Mouse (Mus musculus) CH12.LX (cell line): Measurements from ENCODE around the gene Rpp25.

ENCODE experiments used
- CTCF ChIP-seq, 2 experiments: IDR thresholded peaks in 1 of 2; conservative IDR thresholded peaks in 1 of 2; 2 replicates each; pipeline ENCODE4 v1.5.1; 2011 to 2012; ENCODE audit warnings: low read depth in 2 of 2, low read length in 2 of 2, improper control_type of control experiment in 1 of 2, inconsistent platforms in 1 of 2, mild to moderate bottlenecking in 1 of 2, moderate library complexity in 1 of 2
- EP300 ChIP-seq: IDR thresholded peaks from 2 replicates; pipeline ENCODE4 v1.6.1; 2011; ENCODE audit warnings: low read length, improper control_type of control experiment
- HCFC1 ChIP-seq: IDR thresholded peaks from 2 replicates; pipeline ENCODE4 v1.6.1; 2012; ENCODE audit warnings: low read depth, mild to moderate bottlenecking, inconsistent platforms, low read length, improper control_type of control experiment
- JUN ChIP-seq: IDR thresholded peaks from 2 replicates; pipeline ENCODE4 v1.6.1; 2011; ENCODE audit warnings: low read depth, mild to moderate bottlenecking, low read length, improper control_type of control experiment, moderate library complexity; ENCODE audit not compliant: insufficient read depth
- MAX ChIP-seq: IDR thresholded peaks from 2 replicates; pipeline ENCODE4 v1.6.1; 2011; ENCODE audit warnings: low read length, improper control_type of control experiment
- POLR2A ChIP-seq: IDR thresholded peaks from 2 replicates; pipeline ENCODE4 v1.6.1; 2011; ENCODE audit warnings: low read depth, mild to moderate bottlenecking, improper control_type of control experiment, low read length
- RCOR1 ChIP-seq: conservative IDR thresholded peaks from 2 replicates; pipeline ENCODE4 v1.6.1; 2012; ENCODE audit warnings: low read depth, mild to moderate bottlenecking, inconsistent platforms, low read length, improper control_type of control experiment
- SMC3 ChIP-seq: IDR thresholded peaks from 2 replicates; pipeline ENCODE4 v1.6.1; 2011; ENCODE audit warnings: low read depth, low read length, improper control_type of control experiment
- TCF12 ChIP-seq: IDR thresholded peaks from 2 replicates; pipeline ENCODE4 v1.6.1; 2014; ENCODE audit warnings: low read depth, mild to moderate bottlenecking, inconsistent platforms, low read length, improper control_type of control experiment
- UBTF ChIP-seq: IDR thresholded peaks from 2 replicates; pipeline ENCODE4 v1.6.1; 2012; ENCODE audit warnings: low read depth, mild to moderate bottlenecking, inconsistent platforms, low read length, improper control_type of control experiment, moderate library complexity
- ZC3H11A ChIP-seq: IDR thresholded peaks from 2 replicates; pipeline ENCODE4 v1.6.1; 2012; ENCODE audit warnings: low read depth, mild to moderate bottlenecking, inconsistent platforms, low read length, improper control_type of control experiment

- TF ChIP-seq POLR2A: no peak
- TF ChIP-seq MAX: no peak
- TF ChIP-seq RCOR1: no peak
- no peak for TF ChIP-seq EP300
- TF ChIP-seq CTCF (conservative IDR thresholded peaks at IDR 0.05 in 1 of 2, IDR thresholded peaks at IDR 0.05 in 1 of 2; ENCODE audit: low read depth in 2 of 2, low read length in 2 of 2): no peak
- no peak for TF ChIP-seq TCF12
- TF ChIP-seq JUN: no peak
- no peak for TF ChIP-seq SMC3
- TF ChIP-seq UBTF: no peak
- no peak for TF ChIP-seq ZC3H11A
- TF ChIP-seq HCFC1: no peak
These were observed 10.3 kb upstream of the Rpp25 start for GRCm38 (mm10) chr9:57493532-57493931.
